Mouse (Mus musculus) gastrocnemius, postnatal 25 days (tissue): ENCODE data around the gene Duoxa2. TPM values are rescaled to one million over a fixed set of nuclear protein-coding genes. Genes with fewer than 3 reads are reported as not detected.

Source experiments
- DNase-seq: peaks from one replicate; pipeline ENCODE4 v3.0.0; 2022
- long read RNA-seq, 2 experiments: library from polyadenylated mRNA; stranded (forward); transcript quantifications; one replicate each; pipeline ENCODE4 v2.0.0; 2021
- total RNA-seq, 2 experiments: library from RNA; stranded (reverse); gene quantifications; 1 replicate in 1 of 2; 2 replicates in 1 of 2; pipeline ENCODE4 v1.2.3; 2021

The Duoxa2 gene
- total RNA-seq: not detected
- long read RNA-seq, experiment 1: 0 reads
- long read RNA-seq, experiment 2: 0 reads

GRCm38 (mm10) chr2:122298596-122299490 is at the start of gene Duoxa2:
TSS of gene Duoxa2 (plus strand) at chr2:122298900.
- DNase-seq: no peak

GRCm38 (mm10) chr2:122255997-122256396 is 42.7 kb upstream of the Duoxa2 start:
- DNase-seq: no peak

- DNase-seq: no peak
Measured at GRCm38 (mm10) chr2:122260729-122261128, 38.0 kb upstream of the Duoxa2 start.

- DNase-seq: no peak
Measured at GRCm38 (mm10) chr2:122264690-122265089, 34.0 kb upstream of the Duoxa2 start.

GRCm38 (mm10) chr2:122266407-122267193 is 32.1 kb upstream of the Duoxa2 start:
- DNase-seq: no peak

- no peak for DNase-seq
Measured at GRCm38 (mm10) chr2:122278769-122279168, 19.9 kb upstream of the Duoxa2 start.

GRCm38 (mm10) chr2:122284091-122284490 is 14.6 kb upstream of the Duoxa2 start:
- DNase-seq: no peak

GRCm38 (mm10) chr2:122286137-122286536 is 12.6 kb upstream of the Duoxa2 start:
- no peak for DNase-seq

GRCm38 (mm10) chr2:122294916-122295315 is 3.8 kb upstream of the Duoxa2 start:
- no peak for DNase-seq

- no peak for DNase-seq
Measured at GRCm38 (mm10) chr2:122297271-122298095, 1.2 kb upstream of the Duoxa2 start.

GRCm38 (mm10) chr2:122298096-122298499 is 602 bp upstream of the Duoxa2 start, which contains the start of gene Duox2:
TSS of gene Duox2 (minus strand) at chr2:122298449.
- DNase-seq: no peak

GRCm38 (mm10) chr2:122299911-122300655 is 1.4 kb downstream of the Duoxa2 start:
- DNase-seq: no peak

GRCm38 (mm10) chr2:122300656-122301020 is 1.9 kb downstream of the Duoxa2 start:
- no peak for DNase-seq

GRCm38 (mm10) chr2:122301081-122301920 is 2.6 kb downstream of the Duoxa2 start:
- no peak for DNase-seq

- no peak for DNase-seq
Measured at GRCm38 (mm10) chr2:122301921-122302573, 3.3 kb downstream of the Duoxa2 start.

GRCm38 (mm10) chr2:122302574-122303241 is 4.0 kb downstream of the Duoxa2 start:
- DNase-seq: no peak

GRCm38 (mm10) chr2:122304544-122304943 is 5.8 kb downstream of the Duoxa2 start:
- DNase-seq: no peak

- DNase-seq: no peak
Measured at GRCm38 (mm10) chr2:122305097-122305892, 6.6 kb downstream of the Duoxa2 start.
